Mouse (Mus musculus) bone marrow, adult 2 months (tissue): ENCODE data around the gene Cd5l.

Source experiments
- CTCF ChIP-seq: fragments of 200-500 bp; IDR thresholded peaks from 2 replicates; pipeline ENCODE4 v1.5.1; 2011; ENCODE audit warnings: low read length, control low read depth; ENCODE audit not compliant: control insufficient read depth, insufficient read depth
- POLR2A ChIP-seq: fragments of 200-500 bp; IDR thresholded peaks from 2 replicates; pipeline ENCODE4 v1.6.1; 2011; ENCODE audit warnings: low read depth, mild to moderate bottlenecking, control low read depth, low read length, borderline replicate concordance; ENCODE audit not compliant: control insufficient read depth

DNA sequence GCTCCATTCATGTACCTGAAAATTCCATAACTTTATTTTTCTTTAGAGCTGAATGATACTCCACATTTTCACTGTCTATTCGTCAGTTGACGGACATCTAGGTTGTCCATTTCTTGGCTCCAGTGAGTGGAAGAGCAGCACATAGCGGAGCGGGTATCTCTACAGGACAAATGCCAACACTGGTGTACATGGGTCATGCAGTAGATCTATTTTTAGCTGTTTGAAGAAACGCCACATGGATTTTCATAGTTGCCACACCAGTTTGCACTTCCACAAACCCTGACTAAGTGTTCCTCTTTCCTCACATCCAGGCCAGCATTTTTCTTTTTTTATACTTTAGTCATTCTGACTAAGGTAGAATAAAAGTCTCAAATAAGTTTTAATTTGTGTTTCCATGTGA lies 19.8 kb upstream of the Cd5l start:
- TF ChIP-seq POLR2A = no peak
- no peak for TF ChIP-seq CTCF
